Mouse (Mus musculus) left cerebral cortex, postnatal 25 days (tissue): ENCODE data around the gene Rapgef1. TPM values are rescaled to one million over a fixed set of nuclear protein-coding genes. Genes with fewer than 3 reads are reported as not detected.
"Not testable (repeated sequence)": the region's sequence is repeated elsewhere in the genome, so short reads cannot be mapped to it uniquely, and the experiment has no call there.

Experiments used
- DNase-seq, 2 experiments: peaks; one replicate each; pipeline ENCODE4 v3.0.0; 2022; ENCODE audit warnings: low spot score in 2 of 2, mixed read lengths in 1 of 2
- intact Hi-C: fragments of 180-260 bp; cut with DNase I; formaldehyde crosslinking; loops from one replicate; pipeline ENCODE4 v1.15.1; 2025
- total RNA-seq, 2 experiments: library from RNA; stranded (reverse); gene quantifications; 2 replicates each; pipeline ENCODE4 v1.2.3; 2021

The Rapgef1 gene
- total RNA-seq, 2 experiments from 2014 or later, result 110 TPM

- intact Hi-C loops, result no loop called here
- DNase-seq, result no peak
Measured at GRCm38 (mm10) chr2:29622126-29623005, 2.8 kb downstream of the Rapgef1 start.

- intact Hi-C loops, result loop anchor here (2.0 kb wide), 1 partner anchor 23 kb away; no protein-coding TSS in a partner anchor
- DNase-seq, result no peak
Measured at GRCm38 (mm10) chr2:29623247-29624090, 3.9 kb downstream of the Rapgef1 start.

DNA sequence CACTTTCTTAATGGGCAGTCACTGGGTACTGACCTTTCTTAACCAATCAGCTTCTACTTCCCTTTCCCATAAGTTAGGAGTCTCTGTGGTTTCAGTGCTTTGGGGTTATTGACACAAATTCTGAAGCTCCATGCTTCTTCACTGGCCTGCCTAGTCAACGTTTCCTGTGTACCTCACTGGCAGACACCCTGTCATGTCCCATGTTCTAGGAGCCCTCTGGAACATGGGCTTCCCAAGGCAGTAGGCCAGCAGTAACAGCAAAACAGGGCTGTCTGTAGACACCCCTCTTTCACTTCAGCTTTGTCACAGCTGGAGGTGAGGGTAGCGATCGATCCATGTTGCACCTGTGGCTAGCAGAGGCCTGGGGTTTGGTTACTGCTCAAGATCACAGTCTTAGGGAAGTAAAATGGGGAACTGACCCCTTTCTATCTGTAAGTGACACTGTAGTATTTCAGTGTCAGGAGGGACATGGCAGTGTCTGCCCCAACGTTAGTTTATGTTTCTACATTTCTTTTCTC lies 4.6 kb downstream of the Rapgef1 start:
- no peak for DNase-seq
- intact Hi-C loops, result loop anchor here (2.0 kb wide), 1 partner anchor 23 kb away; no protein-coding TSS in a partner anchor

DNA sequence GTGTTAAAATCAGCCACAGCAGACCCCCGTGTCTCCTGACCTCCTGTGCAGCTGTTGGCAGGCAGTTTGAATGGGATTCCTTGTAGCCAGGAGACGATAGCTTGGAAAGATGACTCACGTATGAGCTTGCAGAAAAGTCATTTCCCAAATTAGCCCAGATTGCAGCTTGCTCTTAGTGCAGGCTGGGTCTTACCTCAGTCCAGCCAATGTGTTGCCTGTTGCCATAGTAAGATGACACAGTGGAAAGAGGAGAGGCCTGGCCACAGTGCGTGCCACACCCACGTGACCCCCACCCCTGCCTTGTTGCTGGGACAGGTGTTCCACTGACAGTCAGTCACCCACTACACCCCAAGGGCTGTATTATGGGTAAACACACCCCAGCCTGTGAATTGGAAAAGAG lies 5.2 kb downstream of the Rapgef1 start:
- DNase-seq, result peak in 1 of 2 experiments; percentile 74
- intact Hi-C loops, result loop anchor here (2.0 kb wide), 1 partner anchor 22 kb away; no protein-coding TSS in a partner anchor

DNA sequence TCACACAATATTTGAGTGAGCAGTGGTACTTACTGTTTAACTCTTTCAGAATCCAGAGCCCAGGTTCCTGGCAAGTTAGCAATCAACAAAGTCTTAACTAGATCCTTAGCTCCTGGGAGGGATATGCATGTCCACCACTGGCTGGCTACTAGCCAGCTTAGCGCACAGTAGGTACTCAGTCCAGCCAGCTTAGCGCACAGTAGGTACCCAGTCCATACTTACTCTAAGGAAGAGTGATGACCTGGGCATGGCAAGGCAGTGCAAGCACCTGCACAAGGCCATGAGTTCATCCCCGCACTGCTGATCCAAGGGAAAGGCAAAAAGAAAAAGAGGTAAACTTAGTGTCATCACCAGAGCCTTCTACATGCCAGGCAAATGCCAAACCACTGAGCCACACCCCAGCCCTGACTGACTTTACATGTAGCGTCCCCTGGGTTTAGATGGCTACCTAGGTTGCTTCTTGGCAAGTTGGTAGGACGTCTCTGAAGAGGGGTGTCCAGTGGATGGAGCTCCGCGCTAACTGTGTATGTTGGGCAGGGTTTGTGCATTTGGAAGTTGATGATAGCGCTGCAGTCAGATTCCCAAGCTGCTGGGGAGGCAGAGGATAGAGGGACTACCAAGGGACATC lies 6.2 kb downstream of the Rapgef1 start:
- no peak for DNase-seq
- intact Hi-C loops, result loop anchor here (2.0 kb wide), 1 partner anchor 21 kb away; no protein-coding TSS in a partner anchor

GRCm38 (mm10) chr2:29627337-29627736 lies 7.8 kb downstream of the Rapgef1 start:
- intact Hi-C loops, result no loop called here
- DNase-seq, result no peak

DNA sequence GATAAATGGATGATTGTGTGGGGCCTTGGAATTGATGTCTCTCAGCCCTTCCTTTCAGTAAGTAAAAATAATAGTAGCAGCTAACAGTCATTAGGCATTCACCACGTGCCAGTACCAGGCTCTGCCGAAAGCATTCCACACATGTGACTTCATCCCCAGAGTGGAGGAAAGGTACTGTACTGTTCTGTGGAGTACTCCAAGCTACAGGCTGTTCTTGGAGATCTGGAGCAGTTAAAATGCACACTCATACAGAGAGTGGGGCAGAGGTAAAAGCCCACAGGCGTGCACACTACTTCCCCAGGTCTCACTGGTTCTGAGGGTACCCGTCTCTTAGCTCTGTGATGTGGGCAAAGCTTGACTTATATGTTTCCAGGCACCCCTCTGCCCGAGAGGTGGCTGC lies 8.7 kb downstream of the Rapgef1 start:
- DNase-seq, result no peak
- intact Hi-C loops, result no loop called here

GRCm38 (mm10) chr2:29628763-29629181 lies 9.3 kb downstream of the Rapgef1 start:
- intact Hi-C loops, result no loop called here
- DNase-seq, result no peak

GRCm38 (mm10) chr2:29629311-29629710 lies 9.8 kb downstream of the Rapgef1 start:
- DNase-seq, result no peak
- intact Hi-C loops, result no loop called here

DNA sequence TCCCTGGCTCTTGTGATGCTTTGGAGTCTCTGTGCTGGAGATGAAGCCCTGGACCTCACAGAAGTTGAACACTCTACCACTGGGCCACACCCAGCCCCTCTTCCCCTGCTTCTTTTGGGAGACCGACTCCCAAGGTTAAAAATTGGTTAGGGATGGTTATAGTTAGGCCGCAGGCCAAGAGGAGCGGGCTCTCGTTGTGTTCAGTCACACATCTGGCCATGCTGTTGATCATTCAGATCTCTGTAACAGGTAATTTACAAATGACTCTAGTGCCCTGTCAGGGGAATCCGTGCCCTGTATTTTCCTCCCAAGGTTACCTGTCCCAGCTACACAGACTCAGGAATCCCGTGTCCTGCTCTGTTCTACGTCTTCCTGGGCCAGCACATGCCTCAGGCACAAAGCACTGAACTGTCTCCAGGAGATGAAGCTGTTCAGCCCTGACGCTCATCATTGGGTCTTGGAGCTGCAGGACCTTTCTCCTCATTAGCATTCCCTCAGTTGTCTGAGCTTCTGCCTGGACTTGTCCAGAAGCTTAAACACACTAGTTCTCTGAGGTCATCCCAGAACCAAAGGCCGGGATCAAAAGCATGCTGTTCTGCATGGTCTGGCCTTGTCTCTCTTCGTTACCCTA lies 10.7 kb downstream of the Rapgef1 start:
- DNase-seq, result no peak
- intact Hi-C loops, result no loop called here

- intact Hi-C loops, result no loop called here
- DNase-seq, result no peak
Measured at GRCm38 (mm10) chr2:29631020-29631419, 11.5 kb downstream of the Rapgef1 start.

- intact Hi-C loops, result not testable (repeated sequence)
Measured at GRCm38 (mm10) chr2:29631564-29632167, 12.1 kb downstream of the Rapgef1 start.

GRCm38 (mm10) chr2:29632168-29632662 lies 12.7 kb downstream of the Rapgef1 start:
- DNase-seq, result no peak
- intact Hi-C loops, result no loop called here

More at GRCm38 (mm10) chr2:29631564-29632167, 12.1 kb downstream of the Rapgef1 start:
- DNase-seq, result not testable (repeated sequence)

DNA sequence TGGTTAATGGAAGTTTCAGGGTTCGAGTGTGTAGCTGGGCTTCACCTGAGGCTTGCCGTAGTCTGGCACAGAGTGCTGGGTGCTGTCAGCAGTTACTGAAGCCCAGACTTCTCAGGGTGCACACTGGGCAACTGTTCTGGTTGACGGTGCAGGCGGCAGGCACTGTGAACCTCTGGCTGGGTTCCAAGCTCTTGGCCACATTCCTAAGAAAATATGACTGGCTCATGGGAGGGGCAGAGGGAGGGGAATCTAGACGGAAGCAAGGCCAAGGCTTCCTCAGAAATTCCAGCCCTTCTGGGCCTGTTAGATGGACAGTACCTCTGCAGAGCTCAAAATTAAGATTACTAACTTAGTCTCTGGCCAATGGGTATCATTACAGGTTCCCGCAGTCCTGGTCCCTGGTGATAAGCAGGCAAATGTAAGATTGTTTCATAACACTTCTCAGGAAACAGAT lies 13.6 kb downstream of the Rapgef1 start:
- intact Hi-C loops, result no loop called here
- DNase-seq, result peak in 1 of 2 experiments; percentile 53

GRCm38 (mm10) chr2:29633782-29634181 lies 14.3 kb downstream of the Rapgef1 start:
- intact Hi-C loops, result no loop called here
- no peak for DNase-seq

DNA sequence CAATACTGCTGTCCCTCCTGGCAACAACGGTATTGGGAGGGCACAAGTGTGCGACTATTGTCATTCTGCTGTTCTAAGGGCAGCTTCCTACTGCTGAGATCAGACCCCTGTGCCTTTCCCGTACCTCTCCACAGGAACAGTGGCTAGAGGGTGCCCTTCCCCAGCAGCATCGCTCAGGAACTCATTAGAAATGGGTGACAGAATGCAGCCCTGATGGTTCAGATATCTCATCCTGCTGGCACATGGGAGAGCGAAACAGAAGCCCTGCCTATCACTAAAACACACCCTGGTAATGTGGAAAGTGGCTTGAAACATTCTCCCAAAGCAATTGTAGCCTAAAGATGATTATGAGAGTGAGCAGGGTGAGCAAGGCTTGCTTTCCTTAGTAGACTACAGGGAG lies 15.0 kb downstream of the Rapgef1 start:
- no peak for DNase-seq
- intact Hi-C loops, result no loop called here

GRCm38 (mm10) chr2:29635966-29636507 lies 16.5 kb downstream of the Rapgef1 start:
- no peak for DNase-seq
- intact Hi-C loops, result no loop called here

- intact Hi-C loops, result no loop called here
- DNase-seq, result no peak
Measured at GRCm38 (mm10) chr2:29637528-29637927, 18.0 kb downstream of the Rapgef1 start.
